Mouse (Mus musculus): Measurements from ENCODE around the gene Egfl7. TPM values are rescaled to one million over a fixed set of nuclear protein-coding genes. Genes with fewer than 3 reads are reported as not detected.

Egfl7 gene
- polyA plus RNA-seq, 1 experiment from 2014 or later = 371 TPM

DNA sequence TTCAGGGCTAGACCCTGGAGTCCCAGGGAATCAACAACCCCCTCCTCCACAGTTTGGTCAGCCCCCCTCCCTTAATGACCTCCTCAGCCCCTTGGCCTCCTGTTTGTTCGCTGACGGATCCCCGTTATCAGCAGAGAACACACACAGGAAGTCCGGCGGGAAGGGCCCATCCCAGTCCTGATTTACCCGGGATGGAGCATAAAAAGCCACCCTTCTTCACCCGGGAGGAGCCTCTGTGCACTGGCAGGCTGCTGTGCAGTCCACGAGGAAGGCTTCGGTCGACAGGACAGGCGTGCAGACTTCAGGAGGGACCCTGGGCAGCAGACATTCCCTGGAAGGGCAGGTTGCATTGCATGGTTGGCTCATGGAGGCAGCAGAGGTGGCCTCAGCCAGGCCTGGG is 3.8 kb downstream of the Egfl7 start:
- Histone ChIP-seq H3K27ac (ENCODE audit: low read length) (peak overlapping the region; percentile 87), H3K36me3 (ENCODE audit: control insufficient read depth, insufficient read depth, low read length) (no peaks in the 10 kb centered on the region; the same call in 1 of the 2 replicates), H3K4me1 (replicated peaks; ENCODE audit: control insufficient read depth, insufficient read depth, low read length) (peaks cover 17% of the 10 kb centered on the region), H3K4me3 (ENCODE audit: low read length) (peak overlapping the region; percentile 71), H3K27me3 (ENCODE audit: control insufficient read depth, insufficient read depth, low read depth, low read length) (no peaks in the 10 kb centered on the region), H3K9ac (ENCODE audit: low read length) (peak overlapping the region; percentile 83), H3K9me3 (ENCODE audit: control insufficient read depth, low read length) (no peaks in the 10 kb centered on the region), H3K4me2 (ENCODE audit: low read depth, low read length) (peak overlapping the region; percentile 45; the same call in 1 of the 2 replicates)
- ATAC-seq (ENCODE audit: low read depth) = peak; percentile 43
- WGBS = 25% methylated on average over 11 of the region's 11 CpGs

GRCm38 (mm10) chr2:26585713-26586112 is 5.9 kb downstream of the Egfl7 start:
- peak overlapping the region; percentile 71 for H3K4me3 ChIP-seq (ENCODE audit: low read length)
- H3K27ac ChIP-seq (ENCODE audit: low read length) = peak overlapping the region; percentile 87
- WGBS = 37% methylated on average over 6 of the region's 6 CpGs
- no peak overlapping the region for H3K4me2 ChIP-seq (ENCODE audit: low read depth, low read length)
- peaks cover 11% of the 10 kb centered on the region for H3K4me1 ChIP-seq (replicated peaks; ENCODE audit: control insufficient read depth, insufficient read depth, low read length)
- no peaks in the 10 kb centered on the region for H3K9me3 ChIP-seq (ENCODE audit: control insufficient read depth, low read length)
- peaks cover 4% of the 10 kb centered on the region; the same call in 1 of the 2 replicates for H3K36me3 ChIP-seq (ENCODE audit: control insufficient read depth, insufficient read depth, low read length)
- no peak for ATAC-seq (ENCODE audit: low read depth)
- H3K9ac ChIP-seq (ENCODE audit: low read length) = peak overlapping the region; percentile 83
- no peaks in the 10 kb centered on the region for H3K27me3 ChIP-seq (ENCODE audit: control insufficient read depth, insufficient read depth, low read depth, low read length)

DNA sequence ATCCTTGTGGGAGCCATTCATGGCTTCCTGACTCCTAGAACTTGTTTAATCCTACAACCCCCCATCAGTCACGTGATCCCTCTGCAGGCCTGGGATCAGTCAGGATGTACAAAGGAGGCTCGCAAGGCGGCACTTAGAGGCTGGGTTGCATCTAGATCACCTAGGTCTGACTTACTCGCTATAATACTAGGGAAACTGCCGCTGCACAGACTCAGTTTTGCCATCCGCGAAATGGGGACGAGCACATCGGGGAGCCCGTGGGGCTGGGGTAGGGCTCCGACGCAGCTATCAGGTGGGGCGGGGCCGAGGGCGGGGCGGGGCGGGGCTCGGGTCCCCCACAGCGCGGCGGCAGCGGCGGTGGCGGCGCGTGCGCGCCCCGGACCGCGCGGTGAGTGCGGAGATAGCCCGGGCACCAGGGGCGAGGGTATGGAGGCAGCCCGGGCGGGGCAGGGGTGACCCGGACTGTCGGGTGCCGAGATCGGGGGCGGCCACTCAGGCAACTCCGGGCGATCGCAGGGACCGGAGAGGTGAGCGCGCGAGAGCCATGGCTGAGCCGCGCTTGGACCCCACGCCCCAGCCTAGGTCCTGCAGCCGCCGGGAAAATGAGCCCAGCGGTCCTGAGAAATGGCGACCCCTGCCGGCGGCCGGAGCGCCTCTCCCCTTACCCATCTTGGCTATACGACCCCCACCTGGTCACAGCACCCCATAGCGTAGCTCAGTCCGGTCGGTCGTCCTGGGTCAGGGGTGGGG is 6.7 kb downstream of the Egfl7 start, which contains the start of gene Gm20532:
Gm20532 (plus strand) TSS at position 346 of the 750 bp plus-strand sequence.
- Histone ChIP-seq H3K36me3 (ENCODE audit: control insufficient read depth, insufficient read depth, low read length) (peaks cover 5% of the 10 kb centered on the region), H3K4me3 (ENCODE audit: low read length) (peak within 1 kb of the TSS; percentile 71), H3K27ac (ENCODE audit: low read length) (peak within 1 kb of the TSS; percentile 87), H3K4me1 (replicated peaks; ENCODE audit: control insufficient read depth, insufficient read depth, low read length) (peaks cover 19% of the 10 kb centered on the region), H3K9me3 (ENCODE audit: control insufficient read depth, low read length) (no peaks in the 10 kb centered on the region), H3K9ac (ENCODE audit: low read length) (peak within 1 kb of the TSS; percentile 83), H3K4me2 (ENCODE audit: low read depth, low read length) (peak within 1 kb of the TSS; percentile 84), H3K27me3 (ENCODE audit: control insufficient read depth, insufficient read depth, low read depth, low read length) (no peaks in the 10 kb centered on the region)
- WGBS = 1% methylated on average over 55 of the region's 65 CpGs
- ATAC-seq (ENCODE audit: low read depth) = peak; percentile 72

- peak; percentile 23; the same call in 1 of the 2 replicates for ATAC-seq (ENCODE audit: low read depth)
- Histone ChIP-seq H3K9me3 (ENCODE audit: control insufficient read depth, low read length) (no peaks in the 10 kb centered on the region), H3K27ac (ENCODE audit: low read length) (peak overlapping the region; percentile 87), H3K4me3 (ENCODE audit: low read length) (peak overlapping the region; percentile 71), H3K9ac (ENCODE audit: low read length) (peak overlapping the region; percentile 83), H3K4me2 (ENCODE audit: low read depth, low read length) (peak overlapping the region; percentile 84), H3K36me3 (ENCODE audit: control insufficient read depth, insufficient read depth, low read length) (peaks cover 9% of the 10 kb centered on the region), H3K27me3 (ENCODE audit: control insufficient read depth, insufficient read depth, low read depth, low read length) (no peaks in the 10 kb centered on the region), H3K4me1 (replicated peaks; ENCODE audit: control insufficient read depth, insufficient read depth, low read length) (peaks cover 21% of the 10 kb centered on the region)
- WGBS = 4% methylated on average over 11 of the region's 11 CpGs
Observed at GRCm38 (mm10) chr2:26587044-26587405, 7.2 kb downstream of the Egfl7 start.

DNA sequence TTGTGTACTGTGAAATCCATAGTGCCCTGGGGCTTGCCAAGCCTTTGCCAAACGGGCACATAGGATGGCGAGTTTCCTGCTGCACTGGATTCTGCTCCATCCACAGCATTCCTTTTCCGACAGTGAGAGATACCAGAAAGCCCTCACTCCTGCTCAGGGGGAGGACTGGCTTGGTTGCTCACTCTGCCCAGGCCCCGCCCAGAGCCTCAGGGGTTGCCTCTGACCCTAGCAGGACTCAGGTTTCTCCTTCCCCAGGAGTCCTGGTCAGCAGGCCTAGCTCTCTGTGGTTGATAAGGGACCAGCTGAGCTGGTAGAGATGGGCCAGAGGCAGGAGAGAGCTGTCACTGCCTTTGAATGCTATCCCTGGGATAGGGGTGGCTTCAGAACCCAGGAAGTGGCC is 8.8 kb downstream of the Egfl7 start:
- H3K27me3 ChIP-seq (ENCODE audit: control insufficient read depth, insufficient read depth, low read depth, low read length) = no peaks in the 10 kb centered on the region
- ATAC-seq (ENCODE audit: low read depth) = no peak
- H3K4me3 ChIP-seq (ENCODE audit: low read length) = peak overlapping the region; percentile 71
- peak overlapping the region; percentile 87 for H3K27ac ChIP-seq (ENCODE audit: low read length)
- peak overlapping the region; percentile 83 for H3K9ac ChIP-seq (ENCODE audit: low read length)
- no peaks in the 10 kb centered on the region for H3K9me3 ChIP-seq (ENCODE audit: control insufficient read depth, low read length)
- H3K4me1 ChIP-seq (replicated peaks; ENCODE audit: control insufficient read depth, insufficient read depth, low read length) = peaks cover 21% of the 10 kb centered on the region
- peak overlapping the region; percentile 84 for H3K4me2 ChIP-seq (ENCODE audit: low read depth, low read length)
- WGBS = 39% methylated on average over 4 of the region's 4 CpGs
- H3K36me3 ChIP-seq (ENCODE audit: control insufficient read depth, insufficient read depth, low read length) = peaks cover 11% of the 10 kb centered on the region

DNA sequence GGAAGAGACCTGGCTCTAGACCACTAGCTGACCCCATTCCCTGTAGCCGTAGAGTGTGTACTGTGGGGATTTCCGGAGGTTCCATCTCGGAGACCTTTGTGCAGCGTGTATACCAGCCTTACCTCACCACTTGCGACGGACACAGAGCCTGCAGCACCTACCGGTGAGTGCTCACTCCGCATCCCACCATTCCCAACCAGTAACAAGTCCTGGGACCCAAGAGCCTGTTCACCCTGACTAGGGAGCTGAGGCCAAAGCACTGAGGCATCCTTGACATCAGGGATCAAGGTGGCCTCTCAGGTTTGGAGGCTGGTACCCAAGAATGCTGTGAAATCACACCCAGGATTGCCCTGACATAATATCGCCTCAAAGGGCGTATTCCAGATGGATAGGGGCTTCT is 9.5 kb downstream of the Egfl7 start:
- H3K4me2 ChIP-seq (ENCODE audit: low read depth, low read length) = peak overlapping the region; percentile 84
- H3K9me3 ChIP-seq (ENCODE audit: control insufficient read depth, low read length) = no peaks in the 10 kb centered on the region
- H3K4me3 ChIP-seq (ENCODE audit: low read length) = peak overlapping the region; percentile 71
- peak overlapping the region; percentile 83 for H3K9ac ChIP-seq (ENCODE audit: low read length)
- H3K4me1 ChIP-seq (replicated peaks; ENCODE audit: control insufficient read depth, insufficient read depth, low read length) = peaks cover 21% of the 10 kb centered on the region
- 73% methylated on average over 10 of the region's 10 CpGs for WGBS
- no peaks in the 10 kb centered on the region for H3K27me3 ChIP-seq (ENCODE audit: control insufficient read depth, insufficient read depth, low read depth, low read length)
- H3K36me3 ChIP-seq (ENCODE audit: control insufficient read depth, insufficient read depth, low read length) = peaks cover 13% of the 10 kb centered on the region
- H3K27ac ChIP-seq (ENCODE audit: low read length) = peak overlapping the region; percentile 87; the same call in 1 of the 2 replicates
- ATAC-seq (ENCODE audit: low read depth) = no peak

DNA sequence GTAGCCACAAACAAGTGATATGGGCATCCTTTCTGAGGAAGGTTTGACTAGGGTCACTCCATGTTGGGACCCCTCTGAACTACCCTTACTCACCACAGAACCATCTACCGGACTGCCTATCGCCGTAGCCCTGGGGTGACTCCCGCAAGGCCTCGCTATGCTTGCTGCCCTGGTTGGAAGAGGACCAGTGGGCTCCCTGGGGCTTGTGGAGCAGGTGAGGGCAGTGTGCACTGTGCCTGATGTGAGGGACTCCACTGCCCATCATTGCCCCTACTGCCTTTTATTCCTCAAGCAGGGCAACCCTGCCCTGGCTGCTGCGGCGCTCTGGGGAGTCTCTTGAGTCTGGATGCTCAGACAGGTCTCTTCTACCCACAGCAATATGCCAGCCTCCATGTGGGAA is 10.5 kb downstream of the Egfl7 start:
- Histone ChIP-seq H3K27me3 (ENCODE audit: control insufficient read depth, insufficient read depth, low read depth, low read length) (no peaks in the 10 kb centered on the region), H3K36me3 (ENCODE audit: control insufficient read depth, insufficient read depth, low read length) (peaks cover 17% of the 10 kb centered on the region), H3K4me2 (ENCODE audit: low read depth, low read length) (peak overlapping the region; percentile 41), H3K27ac (ENCODE audit: low read length) (peak overlapping the region; percentile 41; the same call in 1 of the 2 replicates), H3K4me3 (ENCODE audit: low read length) (peak overlapping the region; percentile 71), H3K9ac (ENCODE audit: low read length) (peak overlapping the region; percentile 83), H3K4me1 (replicated peaks; ENCODE audit: control insufficient read depth, insufficient read depth, low read length) (peaks cover 21% of the 10 kb centered on the region), H3K9me3 (ENCODE audit: control insufficient read depth, low read length) (no peaks in the 10 kb centered on the region)
- no peak for ATAC-seq (ENCODE audit: low read depth)
- 87% methylated on average over 7 of the region's 7 CpGs for WGBS

DNA sequence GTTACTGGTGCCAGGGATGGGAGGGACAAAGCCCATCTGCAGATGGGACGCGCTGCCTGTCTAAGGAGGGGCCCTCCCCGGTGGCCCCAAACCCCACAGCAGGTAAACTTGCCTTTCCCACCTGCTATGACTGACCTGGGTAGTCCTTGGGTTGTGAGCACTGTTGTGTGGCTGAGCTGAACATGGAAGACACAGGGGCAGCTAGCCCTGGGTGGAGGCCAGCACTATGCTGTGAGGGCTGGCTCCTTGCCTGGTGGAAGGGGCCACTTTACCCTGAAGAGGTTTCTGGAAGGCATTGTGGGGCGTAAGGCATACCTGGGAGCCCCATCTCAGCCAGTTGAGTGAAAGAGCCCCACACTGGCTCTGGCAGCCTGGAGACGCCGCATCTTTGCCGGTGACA is 11.1 kb downstream of the Egfl7 start:
- peak overlapping the region; percentile 83 for H3K9ac ChIP-seq (ENCODE audit: low read length)
- H3K9me3 ChIP-seq (ENCODE audit: control insufficient read depth, low read length) = no peaks in the 10 kb centered on the region
- H3K36me3 ChIP-seq (ENCODE audit: control insufficient read depth, insufficient read depth, low read length) = peaks cover 19% of the 10 kb centered on the region
- peak overlapping the region; percentile 14; the same call in 1 of the 2 replicates for H3K4me3 ChIP-seq (ENCODE audit: low read length)
- H3K4me2 ChIP-seq (ENCODE audit: low read depth, low read length) = peak overlapping the region; percentile 41
- no peaks in the 10 kb centered on the region for H3K27me3 ChIP-seq (ENCODE audit: control insufficient read depth, insufficient read depth, low read depth, low read length)
- H3K27ac ChIP-seq (ENCODE audit: low read length) = peak overlapping the region; percentile 61
- H3K4me1 ChIP-seq (replicated peaks; ENCODE audit: control insufficient read depth, insufficient read depth, low read length) = peaks cover 21% of the 10 kb centered on the region
- no peak for ATAC-seq (ENCODE audit: low read depth)
- 82% methylated on average over 7 of the region's 7 CpGs for WGBS

DNA sequence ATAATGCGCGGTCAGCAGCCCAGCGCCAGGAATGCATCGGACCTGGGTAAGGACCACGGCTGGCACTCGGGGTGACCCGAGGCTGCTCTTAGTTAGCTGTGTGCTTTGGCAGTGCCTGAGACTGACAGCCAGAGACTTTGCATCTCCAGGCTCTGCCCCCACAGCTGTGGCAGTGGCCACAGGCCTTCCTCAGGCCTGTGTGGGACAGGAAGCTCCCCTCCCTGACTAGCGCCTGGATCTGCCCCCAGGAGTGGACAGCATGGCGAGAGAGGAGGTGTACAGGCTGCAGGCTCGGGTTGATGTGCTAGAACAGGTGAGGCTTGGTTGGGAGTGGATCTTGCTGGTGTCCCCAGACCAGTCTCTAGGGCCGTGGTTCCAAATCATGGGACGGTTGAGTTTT is 11.6 kb downstream of the Egfl7 start:
- Histone ChIP-seq H3K9ac (ENCODE audit: low read length) (peak overlapping the region; percentile 83; the same call in 1 of the 2 replicates), H3K36me3 (ENCODE audit: control insufficient read depth, insufficient read depth, low read length) (peaks cover 20% of the 10 kb centered on the region), H3K27ac (ENCODE audit: low read length) (peak overlapping the region; percentile 61), H3K9me3 (ENCODE audit: control insufficient read depth, low read length) (no peaks in the 10 kb centered on the region), H3K27me3 (ENCODE audit: control insufficient read depth, insufficient read depth, low read depth, low read length) (no peaks in the 10 kb centered on the region), H3K4me3 (ENCODE audit: low read length) (peak overlapping the region; percentile 14; the same call in 1 of the 2 replicates), H3K4me2 (ENCODE audit: low read depth, low read length) (peak overlapping the region; percentile 41), H3K4me1 (replicated peaks; ENCODE audit: control insufficient read depth, insufficient read depth, low read length) (peaks cover 18% of the 10 kb centered on the region)
- no peak for ATAC-seq (ENCODE audit: low read depth)
- WGBS = 69% methylated on average over 12 of the region's 12 CpGs
